Mouse (Mus musculus): ENCODE results near the gene Gcc2. TPM values are rescaled to one million over a fixed set of nuclear protein-coding genes. Genes with fewer than 3 reads are reported as not detected.
"Not testable (repeated sequence)": the region's sequence is repeated elsewhere in the genome, so short reads cannot be mapped to it uniquely, and the experiment has no call there.

Gene Gcc2
- polyA plus RNA-seq, 1 experiment = 13.0 TPM

DNA sequence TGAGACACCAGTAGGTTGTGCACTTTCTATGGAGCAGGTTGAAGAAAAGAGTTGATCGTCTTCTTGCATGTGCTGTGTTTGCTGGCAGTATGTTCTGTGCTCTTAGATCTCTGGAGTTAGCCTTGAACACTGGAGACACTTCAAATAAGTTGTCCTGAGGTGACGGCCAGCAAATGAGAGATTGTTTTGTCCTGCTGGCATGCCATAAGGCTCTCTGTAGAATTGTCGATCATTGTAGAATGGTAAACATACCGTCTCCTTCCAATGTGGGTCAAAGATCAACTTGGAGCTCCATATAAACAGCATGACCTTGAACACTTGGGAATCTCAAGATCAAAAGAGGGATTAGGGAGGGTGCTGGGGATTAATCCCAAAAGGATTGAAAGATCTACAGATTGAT is 28.9 kb upstream of the Gcc2 start:
- not testable (repeated sequence) for DNase-seq; H3K4me1 ChIP-seq (ENCODE audit: control insufficient read depth, insufficient read depth, low read length); H3K27me3 ChIP-seq (replicated peaks; ENCODE audit: control insufficient read depth, insufficient read depth, low read length); H3K27ac ChIP-seq (ENCODE audit: insufficient read depth, low read depth, low read length); H3K36me3 ChIP-seq (ENCODE audit: control insufficient read depth, insufficient read depth, low read length); H3K4me3 ChIP-seq (ENCODE audit: insufficient read depth, low read depth, low read length)
- 77% methylated on average over 4 of the region's 4 CpGs for WGBS

DNA sequence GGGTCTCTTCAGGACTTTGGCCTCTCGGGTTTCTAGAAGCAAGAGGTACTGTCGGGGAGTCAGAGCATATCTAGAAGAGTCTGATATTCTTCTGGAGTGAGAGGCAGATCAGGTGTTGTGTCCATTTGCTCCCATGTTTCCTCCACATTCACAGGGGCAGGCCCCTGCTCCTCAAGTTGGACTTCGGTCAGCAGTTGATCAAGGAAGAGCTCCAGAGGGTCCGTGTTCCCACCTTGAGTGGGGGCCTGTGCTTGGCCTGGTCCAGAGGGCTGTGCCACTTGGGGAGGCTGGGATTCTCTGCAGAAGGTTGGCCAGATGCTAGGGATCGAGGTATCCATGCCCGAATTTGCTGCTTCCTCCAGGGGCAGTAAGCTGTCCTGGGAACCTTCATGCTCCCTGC is 27.5 kb upstream of the Gcc2 start:
- H3K27me3 ChIP-seq (replicated peaks; ENCODE audit: control insufficient read depth, insufficient read depth, low read length); H3K27ac ChIP-seq (ENCODE audit: insufficient read depth, low read depth, low read length); H3K36me3 ChIP-seq (ENCODE audit: control insufficient read depth, insufficient read depth, low read length); H3K4me1 ChIP-seq (ENCODE audit: control insufficient read depth, insufficient read depth, low read length); H3K4me3 ChIP-seq (ENCODE audit: insufficient read depth, low read depth, low read length): not testable (repeated sequence)
- 81% methylated on average over 2 of the region's 6 CpGs for WGBS
- DNase-seq = peak; percentile 40

DNA sequence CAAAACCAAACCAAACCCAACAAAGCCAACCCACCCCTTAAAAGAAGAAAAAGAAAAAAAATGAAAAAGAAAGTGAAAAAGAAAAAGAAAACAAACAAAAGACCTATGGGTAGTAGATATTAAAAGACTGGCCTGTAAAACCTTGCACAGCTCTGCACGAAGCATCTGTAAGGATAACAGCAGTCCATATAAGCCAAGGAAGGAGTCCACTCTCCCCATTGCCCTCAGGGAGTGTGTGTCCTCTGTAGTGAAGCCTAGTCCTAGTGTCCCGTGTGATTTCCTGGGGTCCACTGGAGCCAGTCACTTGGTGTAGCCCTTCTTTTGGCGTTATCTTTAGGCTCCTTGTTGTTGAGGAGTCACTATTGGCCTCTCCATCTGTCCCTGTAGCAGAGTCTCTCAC is 25.3 kb upstream of the Gcc2 start:
- not testable (repeated sequence) for H3K27me3 ChIP-seq (replicated peaks; ENCODE audit: control insufficient read depth, insufficient read depth, low read length); H3K27ac ChIP-seq (ENCODE audit: insufficient read depth, low read depth, low read length); H3K4me1 ChIP-seq (ENCODE audit: control insufficient read depth, insufficient read depth, low read length); H3K36me3 ChIP-seq (ENCODE audit: control insufficient read depth, insufficient read depth, low read length); H3K4me3 ChIP-seq (ENCODE audit: insufficient read depth, low read depth, low read length)
- DNase-seq = peak; percentile 33
- 58% methylated on average over 3 of the region's 3 CpGs for WGBS

DNA sequence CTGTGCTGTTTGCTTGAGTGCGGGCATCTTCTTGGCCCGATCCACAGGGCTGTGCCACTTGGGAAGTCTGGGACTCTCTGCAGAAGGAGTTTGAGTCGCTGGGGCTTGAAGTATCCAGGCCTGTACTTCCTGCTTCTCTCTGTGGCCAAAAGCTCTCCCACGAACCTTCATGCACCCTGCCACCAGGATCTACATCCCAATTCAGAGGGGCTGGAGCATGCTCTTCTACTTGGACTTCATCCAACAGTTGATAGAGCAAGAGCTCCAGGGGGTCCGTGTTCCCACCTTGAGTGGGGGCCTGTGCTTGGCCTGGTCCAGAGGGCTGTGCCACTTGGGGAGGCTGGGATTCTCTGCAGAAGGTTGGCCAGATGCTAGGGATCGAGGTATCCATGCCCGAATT is 24.2 kb upstream of the Gcc2 start:
- WGBS = 86% methylated on average over 5 of the region's 7 CpGs
- H3K4me1 ChIP-seq (ENCODE audit: control insufficient read depth, insufficient read depth, low read length); H3K4me3 ChIP-seq (ENCODE audit: insufficient read depth, low read depth, low read length); H3K27me3 ChIP-seq (replicated peaks; ENCODE audit: control insufficient read depth, insufficient read depth, low read length); H3K27ac ChIP-seq (ENCODE audit: insufficient read depth, low read depth, low read length); H3K36me3 ChIP-seq (ENCODE audit: control insufficient read depth, insufficient read depth, low read length): not testable (repeated sequence)
- peak; percentile 57 for DNase-seq

DNA sequence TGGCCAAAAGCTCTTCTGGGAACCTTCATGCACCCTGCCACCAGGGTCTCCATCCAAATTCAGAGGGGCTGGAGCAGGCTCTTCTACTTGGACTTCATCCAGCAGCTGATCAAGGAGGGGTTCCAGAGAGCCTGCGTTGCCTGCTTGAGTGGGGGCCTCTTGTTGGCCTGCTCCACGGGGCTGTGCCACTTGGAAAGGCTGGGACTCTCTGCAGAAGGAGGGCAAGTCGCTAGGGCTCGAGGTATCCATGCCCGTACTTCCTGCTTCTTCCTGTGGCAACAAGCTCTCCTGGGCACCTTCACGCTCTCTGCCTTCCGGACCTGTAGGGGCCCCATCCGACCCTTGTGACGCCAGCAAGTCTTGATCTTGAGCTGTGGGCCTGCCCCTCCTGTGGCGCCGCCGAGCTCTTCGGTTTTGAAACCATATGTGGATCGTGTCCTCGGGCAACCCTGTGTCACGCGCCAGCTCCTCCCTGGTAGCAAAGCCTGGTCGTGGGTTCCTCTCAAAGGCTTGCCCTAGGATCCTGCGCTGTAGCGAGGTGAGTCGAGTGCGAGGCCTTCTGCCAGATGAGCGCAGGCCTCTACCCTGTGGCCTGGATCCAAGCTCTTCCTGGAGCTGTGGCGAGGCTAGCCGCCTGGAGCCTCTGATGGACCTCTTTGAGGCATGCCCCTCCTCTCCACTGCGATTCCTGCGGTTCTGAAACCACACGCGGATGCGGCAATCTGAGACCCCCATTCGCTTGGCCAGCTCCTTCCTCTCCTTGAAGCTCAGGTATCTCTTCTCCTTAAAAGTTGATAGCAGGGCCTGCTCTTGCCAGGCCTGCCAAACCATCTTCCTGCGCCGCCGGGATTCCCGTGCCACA is 23.3 kb upstream of the Gcc2 start:
- 89% methylated on average over 35 of the region's 35 CpGs for WGBS
- DNase-seq = peak; percentile 73
- not testable (repeated sequence) for H3K27ac ChIP-seq (ENCODE audit: insufficient read depth, low read depth, low read length); H3K4me1 ChIP-seq (ENCODE audit: control insufficient read depth, insufficient read depth, low read length); H3K4me3 ChIP-seq (ENCODE audit: insufficient read depth, low read depth, low read length); H3K27me3 ChIP-seq (replicated peaks; ENCODE audit: control insufficient read depth, insufficient read depth, low read length); H3K36me3 ChIP-seq (ENCODE audit: control insufficient read depth, insufficient read depth, low read length)

DNA sequence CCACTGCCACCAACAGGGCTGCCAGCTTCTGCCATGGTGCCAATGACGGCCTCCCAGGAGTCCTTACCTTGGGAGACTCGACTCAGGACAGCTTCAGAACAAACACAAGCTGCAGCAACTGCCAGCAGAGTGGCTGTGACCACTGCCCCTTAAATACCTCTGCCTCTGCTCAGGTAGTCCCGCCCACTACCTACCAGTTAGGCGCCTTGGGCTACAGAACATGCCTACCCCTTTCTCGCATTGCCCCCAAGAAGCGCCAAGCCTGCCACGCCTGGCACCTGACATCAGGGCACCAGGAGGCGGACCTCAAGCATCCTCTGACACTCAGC is 22.7 kb upstream of the Gcc2 start, which contains the start of gene Duxf3:
Gene Duxf3 (minus strand): TSS at position 35 of the 329 bp plus-strand sequence.
- DNase-seq = peak; percentile 32
- H3K4me3 ChIP-seq (ENCODE audit: insufficient read depth, low read depth, low read length); H3K27ac ChIP-seq (ENCODE audit: insufficient read depth, low read depth, low read length); H3K4me1 ChIP-seq (ENCODE audit: control insufficient read depth, insufficient read depth, low read length); H3K36me3 ChIP-seq (ENCODE audit: control insufficient read depth, insufficient read depth, low read length); H3K27me3 ChIP-seq (replicated peaks; ENCODE audit: control insufficient read depth, insufficient read depth, low read length): not testable (repeated sequence)
- WGBS = 83% methylated on average over 8 of the region's 8 CpGs

DNA sequence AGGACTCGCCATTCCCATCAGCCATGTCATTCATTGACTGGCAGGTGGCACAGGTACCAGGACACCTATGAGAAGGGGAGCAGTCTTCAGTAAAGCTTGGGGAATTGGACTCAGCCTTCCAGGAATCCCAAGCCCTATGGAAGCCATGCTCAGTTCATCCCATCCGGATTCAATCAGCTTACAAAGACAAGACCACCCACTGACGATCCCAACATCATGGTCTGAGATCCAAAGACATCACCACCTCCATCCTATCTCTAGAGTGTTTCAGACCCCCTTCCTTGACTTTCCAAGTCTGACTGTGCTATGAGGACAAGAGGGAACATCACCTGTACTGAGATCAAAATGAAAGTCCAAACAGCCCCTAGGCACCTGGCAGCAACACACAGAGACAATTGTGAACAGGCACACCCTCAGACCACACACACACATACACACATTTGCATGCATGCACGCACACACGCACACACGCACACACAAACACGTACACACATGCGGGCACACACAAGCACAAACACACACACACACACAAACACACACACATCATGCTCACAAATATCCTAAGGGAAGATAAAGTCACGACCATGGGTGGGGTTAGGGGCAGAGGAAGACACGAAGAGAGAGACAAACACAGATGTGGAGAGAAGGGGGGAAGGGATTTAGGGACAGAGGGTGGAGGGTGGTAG is 22.1 kb upstream of the Gcc2 start:
- H3K27ac ChIP-seq (ENCODE audit: insufficient read depth, low read depth, low read length); H3K27me3 ChIP-seq (replicated peaks; ENCODE audit: control insufficient read depth, insufficient read depth, low read length); H3K4me1 ChIP-seq (ENCODE audit: control insufficient read depth, insufficient read depth, low read length); H3K4me3 ChIP-seq (ENCODE audit: insufficient read depth, low read depth, low read length); H3K36me3 ChIP-seq (ENCODE audit: control insufficient read depth, insufficient read depth, low read length): not testable (repeated sequence)
- DNase-seq = peak; percentile 56
- 74% methylated on average over 10 of the region's 10 CpGs for WGBS

DNA sequence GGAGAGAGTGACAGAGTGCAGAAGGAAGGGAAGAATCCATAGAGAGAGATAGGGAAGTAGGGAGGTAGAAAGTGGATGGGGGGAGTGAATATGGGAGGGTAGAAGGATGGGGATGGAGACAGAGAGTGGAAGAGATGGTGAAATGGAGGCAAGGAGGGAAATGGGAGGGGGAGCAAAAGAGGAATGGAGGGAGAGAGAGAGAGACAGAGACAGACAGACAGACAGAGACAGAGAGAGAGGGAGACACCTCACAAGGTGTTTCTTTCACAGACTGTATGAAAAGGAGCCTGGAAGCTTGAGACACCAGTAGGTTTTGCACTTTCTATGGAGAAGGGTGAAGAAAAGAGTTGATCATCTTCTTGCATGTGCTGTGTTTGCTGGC is 21.6 kb upstream of the Gcc2 start:
- not testable (repeated sequence) for H3K36me3 ChIP-seq (ENCODE audit: control insufficient read depth, insufficient read depth, low read length); H3K4me3 ChIP-seq (ENCODE audit: insufficient read depth, low read depth, low read length); H3K27me3 ChIP-seq (replicated peaks; ENCODE audit: control insufficient read depth, insufficient read depth, low read length); H3K4me1 ChIP-seq (ENCODE audit: control insufficient read depth, insufficient read depth, low read length); H3K27ac ChIP-seq (ENCODE audit: insufficient read depth, low read depth, low read length)
- DNase-seq = peak; percentile 30

DNA sequence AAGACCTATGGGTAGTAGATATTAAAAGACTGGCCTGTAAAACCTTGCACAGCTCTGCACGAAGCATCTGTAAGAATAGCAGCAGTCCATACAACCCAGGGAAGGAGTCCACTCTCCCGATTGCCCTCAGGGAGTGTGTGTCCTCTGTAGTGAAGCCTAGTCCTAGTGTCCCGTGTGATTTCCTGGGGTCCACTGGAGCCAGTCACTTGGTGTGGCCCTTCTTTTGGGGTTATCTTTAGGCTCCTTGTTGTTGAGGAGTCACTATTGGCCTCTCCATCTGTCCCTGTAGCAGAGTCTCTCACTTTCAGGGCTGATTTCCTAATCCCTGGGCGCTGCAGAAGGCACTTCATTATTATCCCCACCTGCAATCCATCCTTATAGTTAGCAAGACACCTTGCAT is 20.3 kb upstream of the Gcc2 start:
- not testable (repeated sequence) for H3K27ac ChIP-seq (ENCODE audit: insufficient read depth, low read depth, low read length); H3K4me3 ChIP-seq (ENCODE audit: insufficient read depth, low read depth, low read length); H3K4me1 ChIP-seq (ENCODE audit: control insufficient read depth, insufficient read depth, low read length); H3K27me3 ChIP-seq (replicated peaks; ENCODE audit: control insufficient read depth, insufficient read depth, low read length); H3K36me3 ChIP-seq (ENCODE audit: control insufficient read depth, insufficient read depth, low read length)
- 89% methylated on average over 4 of the region's 4 CpGs for WGBS
- DNase-seq = peak; percentile 32

All from kidney, adult 2 months (tissue).